In the genomic region with DNA sequence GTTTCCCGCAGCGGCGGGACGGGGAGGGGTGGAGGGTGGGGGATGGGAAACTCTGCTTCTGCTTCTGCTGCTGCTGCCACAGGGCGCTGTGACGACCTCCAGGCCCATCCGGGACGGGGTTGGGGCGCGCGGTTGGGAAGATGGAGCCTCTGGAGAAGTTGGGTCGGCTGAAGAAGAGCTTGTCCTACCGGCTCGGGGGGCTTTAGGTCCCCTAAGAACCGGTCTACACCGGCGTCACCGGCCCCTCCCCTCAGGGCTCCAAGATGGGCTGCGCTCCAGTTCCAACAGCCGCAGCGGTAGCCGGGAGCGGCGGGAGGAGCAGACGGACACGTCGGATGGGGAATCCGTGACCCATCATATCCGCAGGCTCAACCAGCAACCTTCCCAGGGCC, we compare ENCODE assay signal across 8 mouse cellular contexts. TPM values are rescaled to one million over a fixed set of nuclear protein-coding genes. Genes with fewer than 3 reads are reported as not detected.
DNase-seq lines count a peak whose midpoint lies in the region; ATAC-seq lines count a peak whose summit lies in the region.

No protein-coding gene starts in this region.

- H3K4me2 ChIP-seq in intestine, embryonic 15.5 days (replicated peaks) = peak overlapping the region; percentile 89
- H3K4me2 ChIP-seq in limb, embryonic 11.5 days (ENCODE audit: low read depth, severe bottlenecking) = peak overlapping the region; percentile 90

- peak; percentile 24 for ATAC-seq in intestine, embryonic 15.5 days
- peak; percentile 28; the same call in 1 of the 2 replicates for ATAC-seq in limb, embryonic 11.5 days (ENCODE audit: insufficient number of reproducible peaks, low FRiP score, low TSS enrichment, low read depth)

- no peaks in the 10 kb centered on the region for H3K27me3 ChIP-seq in intestine, embryonic 15.5 days (replicated peaks)
- H3K27me3 ChIP-seq in limb, embryonic 11.5 days (ENCODE audit: control insufficient read depth, insufficient read depth, low read length) = no peaks in the 10 kb centered on the region
- H3K27me3 ChIP-seq in midbrain, embryonic 10.5 days (ENCODE audit: low read depth, poor library complexity, severe bottlenecking) = no peaks in the 10 kb centered on the region

- H3K36me3 ChIP-seq in intestine, embryonic 15.5 days = peaks cover 17% of the 10 kb centered on the region
- peaks cover 17% of the 10 kb centered on the region; the same call in 1 of the 2 replicates for H3K36me3 ChIP-seq in limb, embryonic 11.5 days (ENCODE audit: control insufficient read depth, insufficient read depth, low read length)
- H3K36me3 ChIP-seq in midbrain, embryonic 10.5 days = peaks cover 59% of the 10 kb centered on the region

- peak overlapping the region; percentile 94 for H3K4me3 ChIP-seq in intestine, embryonic 15.5 days (replicated peaks)
- H3K4me3 ChIP-seq in limb, embryonic 11.5 days (ENCODE audit: low read depth, low read length) = peak overlapping the region; percentile 82
- H3K4me3 ChIP-seq in midbrain, embryonic 10.5 days = peak overlapping the region; percentile 95

- peaks cover 22% of the 10 kb centered on the region for H3K4me1 ChIP-seq in intestine, embryonic 15.5 days (replicated peaks)
- H3K4me1 ChIP-seq in limb, embryonic 11.5 days (ENCODE audit: control insufficient read depth, insufficient read depth, low read length) = peaks cover 10% of the 10 kb centered on the region
- H3K4me1 ChIP-seq in midbrain, embryonic 10.5 days = peaks cover 24% of the 10 kb centered on the region

- 0% methylated on average over 28 of the region's 29 CpGs for WGBS in intestine, embryonic 15.5 days
- under 1% methylated on average over 29 of the region's 29 CpGs for WGBS in limb, embryonic 11.5 days
- WGBS in midbrain, embryonic 10.5 days = under 1% methylated on average over 29 of the region's 29 CpGs

- H3K9ac ChIP-seq in intestine, embryonic 15.5 days = peak overlapping the region; percentile 81
- H3K9ac ChIP-seq in limb, embryonic 11.5 days (ENCODE audit: low read length) = peak overlapping the region; percentile 77

- H3K27ac ChIP-seq in intestine, embryonic 15.5 days = peak overlapping the region; percentile 95
- H3K27ac ChIP-seq in limb, embryonic 11.5 days (replicated peaks; ENCODE audit: low read depth, low read length) = peak overlapping the region; percentile 90
- H3K27ac ChIP-seq in midbrain, embryonic 10.5 days (replicated peaks) = peak overlapping the region; percentile 93

- DNase-seq in left cerebral cortex, adult 18-20 months (ENCODE audit: low spot score in 2 of 2) = peak; percentile 49 to 56
- no peak for DNase-seq in left cerebral cortex, adult 11 months (ENCODE audit: low spot score)
- DNase-seq in embryo, embryonic 11 days = peak; percentile 64
- DNase-seq in gastrocnemius, postnatal 4 days (ENCODE audit: low spot score in 2 of 2) = peak; percentile 48 to 67
- DNase-seq in limb, embryonic 11.5 days (ENCODE audit: low spot score) = peak; percentile 60
- DNase-seq in midbrain, embryonic 10.5 days (ENCODE audit: low spot score) = no peak
- peak; percentile 76 for DNase-seq in testis, postnatal 10 days (ENCODE audit: low spot score)

- no peaks in the 10 kb centered on the region for H3K9me3 ChIP-seq in intestine, embryonic 15.5 days
- H3K9me3 ChIP-seq in limb, embryonic 11.5 days (ENCODE audit: control insufficient read depth, low read length) = no peaks in the 10 kb centered on the region
- no peaks in the 10 kb centered on the region for H3K9me3 ChIP-seq in midbrain, embryonic 10.5 days (replicated peaks)

RNA-seq across cellular contexts. Expression of a gene that starts 0.3 kb away (rescaled TPM):
- 10 to 100 TPM; 36.6 to 37.5 TPM for total RNA-seq in left cerebral cortex, adult 18-20 months (2021)
- total RNA-seq in gastrocnemius, postnatal 4 days (2021) = 10 to 100 TPM; 13.2 to 15.0 TPM
- 24.5 and 25.7 TPM in 2 replicates for polyA plus RNA-seq in intestine, embryonic 15.5 days (2015; fragmentation: Nextera tagmentation; extraction: Ambion mirVana)
- polyA plus RNA-seq in limb, embryonic 11.5 days (2014; fragmentation: Nextera tagmentation; extraction: Ambion mirVana) = 41.7 and 42.3 TPM in 2 replicates
- polyA plus RNA-seq in midbrain, embryonic 10.5 days (2016; fragmentation: Nextera tagmentation; extraction: Ambion mirVana) = 45.3 and 50.1 TPM in 2 replicates

RNA-seq across cellular contexts. Expression of a gene that starts 0.7 kb away (rescaled TPM):
- total RNA-seq in left cerebral cortex, adult 18-20 months (2021) = 100 to 1,000 TPM; 195 to 197 TPM
- total RNA-seq in gastrocnemius, postnatal 4 days (2021) = 10 to 100 TPM; 34.3 to 38.7 TPM
- polyA plus RNA-seq in intestine, embryonic 15.5 days (2015; fragmentation: Nextera tagmentation; extraction: Ambion mirVana) = 37.5 and 39.9 TPM in 2 replicates
- polyA plus RNA-seq in limb, embryonic 11.5 days (2014; fragmentation: Nextera tagmentation; extraction: Ambion mirVana) = 40.8 and 42.9 TPM in 2 replicates
- polyA plus RNA-seq in midbrain, embryonic 10.5 days (2016; fragmentation: Nextera tagmentation; extraction: Ambion mirVana) = 56.3 and 59.7 TPM in 2 replicates

RNA-seq across cellular contexts. Expression of a gene that starts 10.8 kb away (rescaled TPM):
- total RNA-seq in left cerebral cortex, adult 18-20 months (2021) = 10 to 100 TPM; 69.4 to 71.6 TPM
- 10 to 100 TPM; 74.3 to 75.6 TPM for total RNA-seq in gastrocnemius, postnatal 4 days (2021)
- polyA plus RNA-seq in intestine, embryonic 15.5 days (2015; fragmentation: Nextera tagmentation; extraction: Ambion mirVana) = 91.6 and 99.9 TPM in 2 replicates
- 120 and 121 TPM in 2 replicates for polyA plus RNA-seq in limb, embryonic 11.5 days (2014; fragmentation: Nextera tagmentation; extraction: Ambion mirVana)
- 117 and 121 TPM in 2 replicates for polyA plus RNA-seq in midbrain, embryonic 10.5 days (2016; fragmentation: Nextera tagmentation; extraction: Ambion mirVana)

RNA-seq across cellular contexts. Expression of a gene that starts 40.0 kb away (rescaled TPM):
- 1 to 10 TPM; 1.5 to 2.2 TPM for total RNA-seq in left cerebral cortex, adult 18-20 months (2021)
- under 1 TPM; 0.44 to 0.76 TPM for total RNA-seq in gastrocnemius, postnatal 4 days (2021)
- polyA plus RNA-seq in intestine, embryonic 15.5 days (2015; fragmentation: Nextera tagmentation; extraction: Ambion mirVana) = 2.0 and 2.8 TPM in 2 replicates
- 2.3 and 2.6 TPM in 2 replicates for polyA plus RNA-seq in limb, embryonic 11.5 days (2014; fragmentation: Nextera tagmentation; extraction: Ambion mirVana)
- 4.4 and 5.9 TPM in 2 replicates for polyA plus RNA-seq in midbrain, embryonic 10.5 days (2016; fragmentation: Nextera tagmentation; extraction: Ambion mirVana)

RNA-seq across cellular contexts. Expression of a gene that starts 52.3 kb away (rescaled TPM):
- total RNA-seq in left cerebral cortex, adult 18-20 months (2021) = 10 to 100 TPM; 15.6 to 19.9 TPM
- 1 to 10 TPM; 5.0 to 5.7 TPM for total RNA-seq in gastrocnemius, postnatal 4 days (2021)
- polyA plus RNA-seq in intestine, embryonic 15.5 days (2015; fragmentation: Nextera tagmentation; extraction: Ambion mirVana) = 9.3 and 14.2 TPM in 2 replicates
- 2.5 and 2.6 TPM in 2 replicates for polyA plus RNA-seq in limb, embryonic 11.5 days (2014; fragmentation: Nextera tagmentation; extraction: Ambion mirVana)
- polyA plus RNA-seq in midbrain, embryonic 10.5 days (2016; fragmentation: Nextera tagmentation; extraction: Ambion mirVana) = 3.5 and 4.9 TPM in 2 replicates

Comparison
In these comparisons a context has a peak if more than half of its experiments do, and no peak if none do; other contexts are left out.
1. DNase-seq: peak in left cerebral cortex, adult 18-20 months (2 of 2), embryo, embryonic 11 days (single experiment), gastrocnemius, postnatal 4 days (2 of 2), limb, embryonic 11.5 days (single experiment) and testis, postnatal 10 days (single experiment); none in left cerebral cortex, adult 11 months (single experiment) and midbrain, embryonic 10.5 days (single experiment).
2. Peak in every context shown above with its lines, with median percentiles within 50 percentile points of each other: H3K27ac ChIP-seq and H3K4me3 ChIP-seq.